Mouse (Mus musculus) neural tube, embryonic 11.5 days (tissue): ENCODE measurements around the gene Dcbld1. TPM values are rescaled to one million over a fixed set of nuclear protein-coding genes. Genes with fewer than 3 reads are reported as not detected.
"Not testable (repeated sequence)": the region's sequence is repeated elsewhere in the genome, so short reads cannot be mapped to it uniquely, and the experiment has no call there.

ENCODE experiments used
- ATAC-seq: fragments of 200-750 bp; cut with Nextera tagmentation; 2 replicates; pipeline ENCODE4 v1.8.0; 2017; ENCODE audit warnings: moderate number of reproducible peaks, mild to moderate bottlenecking, moderate TSS enrichment, moderate library complexity; ENCODE audit not compliant: insufficient read depth, low FRiP score, low TSS enrichment
- DNase-seq: peaks from one replicate; pipeline ENCODE4 v3.0.0-alpha.2; 2015; ENCODE audit warnings: low spot score
- H3K27ac ChIP-seq: fragments of 300-500 bp; sonication (generic); 2 replicates; pipeline ENCODE4 v1.5.1; 2014; ENCODE audit warnings: low read depth, mild to moderate bottlenecking, low read length
- H3K27me3 ChIP-seq: fragments of 300-500 bp; sonication (generic); 2 replicates; pipeline ENCODE4 v1.6.1; 2014; ENCODE audit warnings: mild to moderate bottlenecking, low read length, mixed read lengths; ENCODE audit not compliant: control insufficient read depth, insufficient read depth
- H3K36me3 ChIP-seq: fragments of 300-500 bp; sonication (generic); 2 replicates; pipeline ENCODE4 v1.6.1; 2014; ENCODE audit warnings: mild to moderate bottlenecking, low read length, moderate library complexity, mixed read lengths; ENCODE audit not compliant: control insufficient read depth, insufficient read depth
- H3K4me1 ChIP-seq: fragments of 300-500 bp; sonication (generic); 2 replicates; pipeline ENCODE4 v1.6.1; 2014; ENCODE audit warnings: low read length, mixed read lengths; ENCODE audit not compliant: control insufficient read depth, insufficient read depth
- H3K4me2 ChIP-seq: fragments of 300-500 bp; sonication (generic); 2 replicates; pipeline ENCODE4 v1.6.1; 2014; ENCODE audit warnings: low read depth, mild to moderate bottlenecking, moderate library complexity
- H3K4me3 ChIP-seq: fragments of 300-500 bp; sonication (generic); 2 replicates; pipeline ENCODE4 v1.5.1; 2014; ENCODE audit warnings: low read depth, low read length
- H3K9ac ChIP-seq: fragments of 300-500 bp; sonication (generic); 2 replicates; pipeline ENCODE4 v1.6.1; 2014; ENCODE audit warnings: mild to moderate bottlenecking, low read length
- H3K9me3 ChIP-seq: fragments of 300-500 bp; sonication (generic); 2 replicates; pipeline ENCODE4 v1.6.1; 2016; ENCODE audit warnings: low read length; ENCODE audit not compliant: control insufficient read depth
- WGBS: fragments of 180-500 bp; shearing (Covaris S2); extraction: QIAGEN DNeasy Blood & Tissue Kit; methylation state at CpG from one replicate; pipeline ENCODE4 v1.1.7; 2014; 5-methylcytosine and 5-hydroxymethylcytosine counted together
- polyA plus RNA-seq: library from polyadenylated mRNA; unstranded; fragments of >200 nt; fragmentation: Nextera tagmentation; extraction: Ambion mirVana; gene quantifications from 2 replicates; pipeline ENCODE4 v1.2.1, GENCODE M21; 2014

Gene Dcbld1
- polyA plus RNA-seq, 1 experiment from 2014 or later: 24.8 TPM

GRCm38 (mm10) chr10:52302271-52302670 is 68.9 kb downstream of the Dcbld1 start:
- DNase-seq (no peak), ATAC-seq (no peak)
- Histone ChIP-seq H3K4me1 (no peaks in the 10 kb centered on the region), H3K27ac (no peak overlapping the region), H3K36me3 (no peaks in the 10 kb centered on the region), H3K9me3 (no peaks in the 10 kb centered on the region), H3K4me2 (no peak overlapping the region), H3K4me3 (no peak overlapping the region), H3K9ac (no peak overlapping the region), H3K27me3 (no peaks in the 10 kb centered on the region)

GRCm38 (mm10) chr10:52304574-52304973 is 71.2 kb downstream of the Dcbld1 start:
- no peaks in the 10 kb centered on the region for H3K36me3 ChIP-seq
- no peaks in the 10 kb centered on the region for H3K4me1 ChIP-seq
- H3K27ac ChIP-seq: no peak overlapping the region
- 75% methylated on average over 7 of the region's 7 CpGs for WGBS
- ATAC-seq (no peak), DNase-seq (no peak)
- no peaks in the 10 kb centered on the region for H3K9me3 ChIP-seq
- no peak overlapping the region for H3K9ac ChIP-seq
- no peak overlapping the region for H3K4me3 ChIP-seq
- no peaks in the 10 kb centered on the region for H3K27me3 ChIP-seq
- no peak overlapping the region for H3K4me2 ChIP-seq

- no peaks in the 10 kb centered on the region for H3K4me1 ChIP-seq
- H3K9me3 ChIP-seq: no peaks in the 10 kb centered on the region
- H3K9ac ChIP-seq: no peak overlapping the region
- no peak for DNase-seq
- no peak overlapping the region for H3K4me3 ChIP-seq
- ATAC-seq: no peak
- 77% methylated on average over 8 of the region's 8 CpGs for WGBS
- H3K27ac ChIP-seq: no peak overlapping the region
- no peaks in the 10 kb centered on the region for H3K27me3 ChIP-seq
- no peaks in the 10 kb centered on the region for H3K36me3 ChIP-seq
- H3K4me2 ChIP-seq: no peak overlapping the region
Observed at GRCm38 (mm10) chr10:52309196-52309595, 75.8 kb downstream of the Dcbld1 start.

GRCm38 (mm10) chr10:52319506-52320286 is 86.3 kb downstream of the Dcbld1 start:
- no peaks in the 10 kb centered on the region for H3K4me1 ChIP-seq
- ATAC-seq: peak; percentile 41; the same call in 1 of the 2 replicates
- H3K27me3 ChIP-seq: no peaks in the 10 kb centered on the region
- no peak overlapping the region for H3K4me3 ChIP-seq
- WGBS: 94% methylated on average over 28 of the region's 28 CpGs
- no peak overlapping the region for H3K4me2 ChIP-seq
- no peak for DNase-seq
- H3K9me3 ChIP-seq: no peaks in the 10 kb centered on the region
- H3K36me3 ChIP-seq: no peaks in the 10 kb centered on the region
- H3K9ac ChIP-seq: no peak overlapping the region
- H3K27ac ChIP-seq: no peak overlapping the region

- no peak overlapping the region for H3K4me3 ChIP-seq
Observed at GRCm38 (mm10) chr10:52321918-52322317, 88.5 kb downstream of the Dcbld1 start.

GRCm38 (mm10) chr10:52331007-52331406 is 97.6 kb downstream of the Dcbld1 start:
- no peak for ATAC-seq
- H3K4me2 ChIP-seq: no peak overlapping the region
- no peaks in the 10 kb centered on the region for H3K27me3 ChIP-seq
- no peak overlapping the region for H3K9ac ChIP-seq
- no peak for DNase-seq
- no peaks in the 10 kb centered on the region for H3K36me3 ChIP-seq
- no peak overlapping the region for H3K4me3 ChIP-seq
- H3K9me3 ChIP-seq: no peaks in the 10 kb centered on the region
- WGBS: 6% methylated on average over 1 of the region's 1 CpGs
- no peak overlapping the region for H3K27ac ChIP-seq
- no peaks in the 10 kb centered on the region for H3K4me1 ChIP-seq

More at GRCm38 (mm10) chr10:52321918-52322317, 88.5 kb downstream of the Dcbld1 start:
- ATAC-seq: no peak
- Histone ChIP-seq H3K27me3 (no peaks in the 10 kb centered on the region), H3K27ac (no peak overlapping the region), H3K4me2 (no peak overlapping the region), H3K4me1 (no peaks in the 10 kb centered on the region), H3K9ac (no peak overlapping the region), H3K9me3 (no peaks in the 10 kb centered on the region), H3K36me3 (no peaks in the 10 kb centered on the region)
- DNase-seq: no peak
- 99% methylated on average over 3 of the region's 3 CpGs for WGBS

- ATAC-seq, H3K9ac ChIP-seq, H3K36me3 ChIP-seq, H3K9me3 ChIP-seq, H3K4me1 ChIP-seq, H3K4me2 ChIP-seq, H3K27ac ChIP-seq, DNase-seq, H3K4me3 ChIP-seq, H3K27me3 ChIP-seq: not testable (repeated sequence)
- 91% methylated on average over 4 of the region's 4 CpGs for WGBS
Observed at GRCm38 (mm10) chr10:52343324-52343723, 109.9 kb downstream of the Dcbld1 start.

- no peak overlapping the region for H3K9ac ChIP-seq
- H3K27me3 ChIP-seq: no peaks in the 10 kb centered on the region
- no peaks in the 10 kb centered on the region for H3K4me1 ChIP-seq
- no peak overlapping the region for H3K4me2 ChIP-seq
- peaks cover 8% of the 10 kb centered on the region for H3K36me3 ChIP-seq
- ATAC-seq (no peak), DNase-seq (peak; percentile 25)
- 84% methylated on average over 9 of the region's 9 CpGs for WGBS
- no peaks in the 10 kb centered on the region for H3K9me3 ChIP-seq
- no peak overlapping the region for H3K27ac ChIP-seq
- no peak overlapping the region for H3K4me3 ChIP-seq
Observed at GRCm38 (mm10) chr10:52353184-52353583, 119.8 kb downstream of the Dcbld1 start.

- no peak within 1 kb of the TSS for H3K27ac ChIP-seq
- H3K27me3 ChIP-seq: no peaks in the 10 kb centered on the region
- no peaks in the 10 kb centered on the region for H3K9me3 ChIP-seq
- no peak within 1 kb of the TSS for H3K4me2 ChIP-seq
- 82% methylated on average over 2 of the region's 2 CpGs for WGBS
- no peaks in the 10 kb centered on the region for H3K36me3 ChIP-seq
- H3K9ac ChIP-seq: no peak within 1 kb of the TSS
- no peak for DNase-seq
- no peak within 1 kb of the TSS for H3K4me3 ChIP-seq
- H3K4me1 ChIP-seq: no peaks in the 10 kb centered on the region
- ATAC-seq: no peak
Observed at GRCm38 (mm10) chr10:52358467-52358866, 125.0 kb downstream of the Dcbld1 start, which contains the start of gene Gm26741. Gm26741 (plus strand) TSS chr10:52358767.
